Mouse (Mus musculus): ENCODE data around the gene Hist2h2aa2.

DNA sequence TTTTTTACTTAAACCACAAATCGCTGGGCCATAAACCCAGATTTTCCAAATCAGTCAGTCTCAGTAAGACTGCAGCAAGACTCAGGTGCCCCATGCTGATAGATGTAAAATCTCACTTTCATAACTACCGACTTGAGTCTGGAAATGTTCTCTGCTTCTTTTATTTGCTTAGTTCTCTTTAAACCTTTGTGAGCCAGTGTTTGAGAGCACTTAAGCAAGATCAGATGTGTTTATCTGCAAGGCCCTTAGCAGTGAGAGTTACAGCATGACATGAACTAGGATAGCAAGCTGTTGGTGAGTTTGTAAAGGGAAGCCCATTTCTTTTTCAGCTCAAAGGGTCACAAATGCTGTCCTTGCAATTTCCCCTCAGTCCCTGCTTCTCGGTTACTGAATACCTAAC, 17.1 kb upstream of the Hist2h2aa2 start:
- TF ChIP-seq POLR2A (IDR thresholded peaks at IDR 0.05; ENCODE audit: control insufficient read depth in 1 of 2, insufficient read depth in 1 of 2, low read depth in 1 of 2, low read length in 2 of 2, poor library complexity in 1 of 2) = no peak
- TF ChIP-seq E2F4 (IDR thresholded peaks at IDR 0.05; ENCODE audit: borderline replicate concordance, low read depth, low read length) = no peak
- no peak for TF ChIP-seq TCF12 (IDR thresholded peaks at IDR 0.05; ENCODE audit: low read depth, low read length)
- no peak for TF ChIP-seq CTCF (IDR thresholded peaks at IDR 0.05 in 2 of 3, conservative IDR thresholded peaks at IDR 0.05 in 1 of 3; ENCODE audit: control insufficient read depth in 1 of 3, insufficient read depth in 1 of 3, low read depth in 2 of 3, low read length in 3 of 3, poor library complexity in 1 of 3, severe bottlenecking in 1 of 3)
- TF ChIP-seq USF2 (IDR thresholded peaks at IDR 0.05; ENCODE audit: borderline replicate concordance in 1 of 2, insufficient read depth in 1 of 2, low read depth in 1 of 2, low read length in 2 of 2) = no peak
- TF ChIP-seq ZC3H11A (IDR thresholded peaks at IDR 0.05; ENCODE audit: low read depth, low read length) = no peak
- no peak for TF ChIP-seq NRF1 (IDR thresholded peaks at IDR 0.05; ENCODE audit: insufficient read depth, low read depth, low read length, poor library complexity, severe bottlenecking)
- TF ChIP-seq ZMIZ1 (IDR thresholded peaks at IDR 0.05; ENCODE audit: low read depth, low read length) = no peak
- no peak for TF ChIP-seq SMC3 (IDR thresholded peaks at IDR 0.05; ENCODE audit: low read depth, low read length)

Measured in MEL (cell line).